Mouse (Mus musculus): ENCODE data around the gene Ubxn6. TPM values are rescaled to one million over a fixed set of nuclear protein-coding genes. Genes with fewer than 3 reads are reported as not detected.
"Not testable (repeated sequence)": the region's sequence is repeated elsewhere in the genome, so short reads cannot be mapped to it uniquely, and the experiment has no call there.

Gene Ubxn6
- polyA plus RNA-seq, 1 experiment from 2014 or later: 58.1 TPM

- Histone ChIP-seq H3K4me1 (peaks cover 15% of the 10 kb centered on the region; the same call in 1 of the 2 replicates), H3K9me3 (no peaks in the 10 kb centered on the region), H3K4me2 (replicated peaks) (no peak overlapping the region), H3K36me3 (peaks cover 53% of the 10 kb centered on the region), H3K27me3 (no peaks in the 10 kb centered on the region), H3K27ac (replicated peaks) (no peak overlapping the region), H3K4me3 (no peak overlapping the region), H3K9ac (replicated peaks) (0 out of 2 replicates have a peak overlapping the region, but pooled peaks have one; percentile 2)
- 95% methylated on average over 5 of the region's 5 CpGs for WGBS
- no peak for ATAC-seq (ENCODE audit: low FRiP score, low read depth)
Observed at GRCm38 (mm10) chr17:56072243-56072642, 2.6 kb downstream of the Ubxn6 start.

- Histone ChIP-seq H3K36me3 (peaks cover 65% of the 10 kb centered on the region), H3K9ac (replicated peaks) (no peak overlapping the region), H3K4me1 (peaks cover 15% of the 10 kb centered on the region; the same call in 1 of the 2 replicates), H3K27me3 (no peaks in the 10 kb centered on the region), H3K4me2 (replicated peaks) (no peak overlapping the region), H3K9me3 (no peaks in the 10 kb centered on the region), H3K27ac (replicated peaks) (no peak overlapping the region), H3K4me3 (no peak overlapping the region)
- ATAC-seq (ENCODE audit: low FRiP score, low read depth): no peak
Observed at GRCm38 (mm10) chr17:56071126-56071525, 3.7 kb downstream of the Ubxn6 start.

- ATAC-seq (ENCODE audit: low FRiP score, low read depth): no peak
- H3K27me3 ChIP-seq: no peaks in the 10 kb centered on the region
- no peak overlapping the region for H3K4me2 ChIP-seq (replicated peaks)
- no peak overlapping the region for H3K4me3 ChIP-seq
- WGBS: 97% methylated on average over 14 of the region's 14 CpGs
- H3K9me3 ChIP-seq: no peaks in the 10 kb centered on the region
- H3K36me3 ChIP-seq: peaks cover 85% of the 10 kb centered on the region
- H3K9ac ChIP-seq (replicated peaks): no peak overlapping the region
- H3K4me1 ChIP-seq: peaks cover 5% of the 10 kb centered on the region; the same call in 1 of the 2 replicates
- H3K27ac ChIP-seq (replicated peaks): no peak overlapping the region
Observed at GRCm38 (mm10) chr17:56069066-56069465, 5.8 kb downstream of the Ubxn6 start.

- Histone ChIP-seq H3K27ac (replicated peaks) (no peak overlapping the region), H3K36me3 (peaks cover 99% of the 10 kb centered on the region), H3K9ac (replicated peaks) (no peak overlapping the region), H3K9me3 (no peaks in the 10 kb centered on the region), H3K4me3 (no peak overlapping the region), H3K27me3 (no peaks in the 10 kb centered on the region), H3K4me2 (replicated peaks) (no peak overlapping the region), H3K4me1 (no peaks in the 10 kb centered on the region)
- no peak for ATAC-seq (ENCODE audit: low FRiP score, low read depth)
Observed at GRCm38 (mm10) chr17:56066451-56066850, 8.4 kb downstream of the Ubxn6 start.

GRCm38 (mm10) chr17:56065715-56066114, 9.1 kb downstream of the Ubxn6 start:
- peaks cover 98% of the 10 kb centered on the region for H3K36me3 ChIP-seq
- H3K9ac ChIP-seq (replicated peaks); H3K9me3 ChIP-seq; H3K27ac ChIP-seq (replicated peaks); H3K4me1 ChIP-seq; H3K27me3 ChIP-seq; H3K4me3 ChIP-seq; ATAC-seq (ENCODE audit: low FRiP score, low read depth); H3K4me2 ChIP-seq (replicated peaks): not testable (repeated sequence)
- WGBS: 86% methylated on average over 6 of the region's 6 CpGs

GRCm38 (mm10) chr17:56062081-56062480, 12.7 kb downstream of the Ubxn6 start:
- Histone ChIP-seq H3K9me3 (no peaks in the 10 kb centered on the region), H3K4me1 (no peaks in the 10 kb centered on the region), H3K36me3 (peaks cover 97% of the 10 kb centered on the region), H3K9ac (replicated peaks) (no peak overlapping the region), H3K4me3 (no peak overlapping the region), H3K27ac (replicated peaks) (no peak overlapping the region), H3K4me2 (replicated peaks) (no peak overlapping the region), H3K27me3 (no peaks in the 10 kb centered on the region)
- no peak for ATAC-seq (ENCODE audit: low FRiP score, low read depth)
- WGBS: 97% methylated on average over 7 of the region's 7 CpGs

GRCm38 (mm10) chr17:56057381-56058120, 17.3 kb downstream of the Ubxn6 start:
- Histone ChIP-seq H3K9ac (replicated peaks) (no peak overlapping the region), H3K27me3 (no peaks in the 10 kb centered on the region), H3K36me3 (peaks cover 63% of the 10 kb centered on the region), H3K4me2 (replicated peaks) (no peak overlapping the region), H3K4me1 (no peaks in the 10 kb centered on the region), H3K27ac (replicated peaks) (no peak overlapping the region), H3K4me3 (no peak overlapping the region), H3K9me3 (no peaks in the 10 kb centered on the region)
- 77% methylated on average over 11 of the region's 11 CpGs for WGBS
- ATAC-seq (ENCODE audit: low FRiP score, low read depth): no peak

- WGBS: 66% methylated on average over 4 of the region's 4 CpGs
- no peak overlapping the region for H3K4me3 ChIP-seq
- ATAC-seq (ENCODE audit: low FRiP score, low read depth): peak; percentile 65
- H3K27me3 ChIP-seq: no peaks in the 10 kb centered on the region
- no peak overlapping the region; the same call in 1 of the 2 replicates for H3K27ac ChIP-seq (replicated peaks)
- H3K4me1 ChIP-seq: no peaks in the 10 kb centered on the region
- peaks cover 62% of the 10 kb centered on the region for H3K36me3 ChIP-seq
- H3K4me2 ChIP-seq (replicated peaks): no peak overlapping the region
- no peaks in the 10 kb centered on the region for H3K9me3 ChIP-seq
- H3K9ac ChIP-seq (replicated peaks): no peak overlapping the region
Observed at GRCm38 (mm10) chr17:56055945-56056678, 18.7 kb downstream of the Ubxn6 start.

GRCm38 (mm10) chr17:56054938-56055337, 19.9 kb downstream of the Ubxn6 start:
- Histone ChIP-seq H3K4me2 (replicated peaks) (no peak overlapping the region), H3K27me3 (no peaks in the 10 kb centered on the region), H3K4me1 (no peaks in the 10 kb centered on the region), H3K4me3 (no peak overlapping the region), H3K36me3 (peaks cover 59% of the 10 kb centered on the region), H3K27ac (replicated peaks) (no peak overlapping the region), H3K9ac (replicated peaks) (no peak overlapping the region), H3K9me3 (no peaks in the 10 kb centered on the region)
- no peak for ATAC-seq (ENCODE audit: low FRiP score, low read depth)

GRCm38 (mm10) chr17:56051369-56051768, 23.5 kb downstream of the Ubxn6 start:
- Histone ChIP-seq H3K9me3 (no peaks in the 10 kb centered on the region), H3K4me1 (no peaks in the 10 kb centered on the region), H3K9ac (replicated peaks) (no peak overlapping the region), H3K36me3 (peaks cover 56% of the 10 kb centered on the region), H3K27ac (replicated peaks) (no peak overlapping the region), H3K27me3 (no peaks in the 10 kb centered on the region), H3K4me2 (replicated peaks) (no peak overlapping the region), H3K4me3 (no peak overlapping the region)
- no peak for ATAC-seq (ENCODE audit: low FRiP score, low read depth)
- WGBS: 88% methylated on average over 5 of the region's 5 CpGs

GRCm38 (mm10) chr17:56040857-56041163, 34.0 kb downstream of the Ubxn6 start:
- WGBS: 2% methylated on average over 12 of the region's 12 CpGs
- H3K27ac ChIP-seq (replicated peaks): 0 out of 2 replicates have a peak overlapping the region, but pooled peaks have one; percentile 75

GRCm38 (mm10) chr17:56040030-56040856, 34.6 kb downstream of the Ubxn6 start, which contains the start of gene Chaf1a:
Gene Chaf1a, plus strand, starts transcription at chr17:56040439.
- Histone ChIP-seq H3K9ac (replicated peaks) (peak within 1 kb of the TSS; percentile 84), H3K9me3 (no peaks in the 10 kb centered on the region), H3K4me2 (replicated peaks) (peak within 1 kb of the TSS; percentile 93), H3K4me1 (peaks cover 30% of the 10 kb centered on the region), H3K36me3 (peaks cover 18% of the 10 kb centered on the region; the same call in 1 of the 2 replicates), H3K4me3 (peak within 1 kb of the TSS; percentile 87), H3K27ac (replicated peaks) (peak within 1 kb of the TSS; percentile 75), H3K27me3 (no peaks in the 10 kb centered on the region)
- ATAC-seq (ENCODE audit: low FRiP score, low read depth): peak; percentile 84
- under 1% methylated on average over 68 of the region's 68 CpGs for WGBS

More at GRCm38 (mm10) chr17:56040857-56041163, 34.0 kb downstream of the Ubxn6 start:
- Histone ChIP-seq H3K4me1 (peaks cover 24% of the 10 kb centered on the region), H3K36me3 (peaks cover 22% of the 10 kb centered on the region), H3K4me3 (peak overlapping the region; percentile 87), H3K9ac (replicated peaks) (peak overlapping the region; percentile 84), H3K9me3 (no peaks in the 10 kb centered on the region), H3K27me3 (no peaks in the 10 kb centered on the region), H3K4me2 (replicated peaks) (peak overlapping the region; percentile 93)
- no peak for ATAC-seq (ENCODE audit: low FRiP score, low read depth)
